Mouse (Mus musculus): ENCODE data around the gene Arhgef19.

DNA sequence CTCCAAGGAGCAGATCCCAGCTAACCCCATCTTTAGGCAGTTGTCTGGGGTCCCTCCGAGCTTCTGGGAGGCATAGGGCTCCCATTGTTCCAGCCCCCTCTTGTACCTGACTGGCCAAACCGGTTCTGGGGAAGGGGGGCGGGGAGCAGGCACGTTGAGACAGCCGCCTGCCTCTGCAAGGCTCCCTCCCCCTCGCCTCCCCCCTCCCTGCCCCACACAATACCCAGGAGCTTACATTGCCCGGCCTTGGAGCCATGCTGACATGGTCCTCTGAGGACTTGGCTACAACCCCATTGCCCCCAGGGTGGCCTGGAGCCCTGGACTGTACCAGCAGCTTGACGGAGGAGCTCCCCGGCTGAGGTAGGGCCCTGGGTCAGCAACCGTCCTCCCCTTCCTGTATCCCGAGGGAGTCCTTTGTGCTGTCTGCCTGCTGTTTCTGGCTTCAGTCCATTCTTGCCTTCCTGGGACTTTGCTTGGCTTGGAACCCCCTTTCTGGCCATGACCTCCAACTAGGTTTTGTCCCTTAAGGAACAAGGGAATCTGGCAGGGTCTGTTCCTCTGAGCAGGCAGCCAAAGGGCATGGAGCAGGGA, 3.4 kb downstream of the Arhgef19 start:
- TF ChIP-seq POLR2A (IDR thresholded peaks at IDR 0.05; ENCODE audit: low read depth, low read length) (no peak), CTCF (conservative IDR thresholded peaks at IDR 0.05; ENCODE audit: insufficient read depth, insufficient read length, low read depth, low read length) (no peak)

Measured in kidney, adult 2 months (tissue).